Mouse (Mus musculus) retina, embryonic 14.5 days (tissue): Measurements from ENCODE around the gene Klhl7.
A peak's percentile ranks its signal among the peaks of the same experiment; 100 is the strongest.

ENCODE experiments used
- DNase-seq: peaks from one replicate; pipeline ENCODE4 v3.0.0-alpha.2; 2015; ENCODE audit warnings: low spot score

The Klhl7 gene

GRCm38 (mm10) chr5:24095393-24095792, 5.0 kb upstream of the Klhl7 start:
- no peak for DNase-seq

GRCm38 (mm10) chr5:24095881-24096280, 4.5 kb upstream of the Klhl7 start:
- no peak for DNase-seq

- DNase-seq = peak; percentile 75
Measured at GRCm38 (mm10) chr5:24100810-24101311, 456 bp downstream of the Klhl7 start.

GRCm38 (mm10) chr5:24101446-24102140, 1.2 kb downstream of the Klhl7 start:
- DNase-seq = peak; percentile 63

GRCm38 (mm10) chr5:24103235-24103634, 2.8 kb downstream of the Klhl7 start:
- peak; percentile 28 for DNase-seq

GRCm38 (mm10) chr5:24103841-24104240, 3.4 kb downstream of the Klhl7 start:
- DNase-seq = no peak

- DNase-seq = no peak
Measured at GRCm38 (mm10) chr5:24107071-24107739, 6.8 kb downstream of the Klhl7 start.

- no peak for DNase-seq
Measured at GRCm38 (mm10) chr5:24107740-24108098, 7.3 kb downstream of the Klhl7 start.

GRCm38 (mm10) chr5:24110068-24110467, 9.7 kb downstream of the Klhl7 start:
- no peak for DNase-seq

- DNase-seq = no peak
Measured at GRCm38 (mm10) chr5:24112116-24112903, 11.9 kb downstream of the Klhl7 start.

GRCm38 (mm10) chr5:24122221-24122620, 21.8 kb downstream of the Klhl7 start:
- DNase-seq = no peak

- DNase-seq = no peak
Measured at GRCm38 (mm10) chr5:24124175-24124574, 23.8 kb downstream of the Klhl7 start.

- DNase-seq = no peak
Measured at GRCm38 (mm10) chr5:24124579-24125276, 24.3 kb downstream of the Klhl7 start.

GRCm38 (mm10) chr5:24125910-24126636, 25.7 kb downstream of the Klhl7 start:
- DNase-seq = no peak

- DNase-seq = no peak
Measured at GRCm38 (mm10) chr5:24126967-24127366, 26.6 kb downstream of the Klhl7 start.

GRCm38 (mm10) chr5:24146964-24147363, 46.6 kb downstream of the Klhl7 start:
- no peak for DNase-seq

GRCm38 (mm10) chr5:24152199-24152598, 51.8 kb downstream of the Klhl7 start:
- no peak for DNase-seq

- no peak for DNase-seq
Measured at GRCm38 (mm10) chr5:24156774-24157173, 56.4 kb downstream of the Klhl7 start.

- peak; percentile 97 for DNase-seq
Measured at GRCm38 (mm10) chr5:24164789-24165445, 64.5 kb downstream of the Klhl7 start, which contains the start of gene Nupl2. Gene Nupl2, plus strand, starts transcription at chr5:24164963.

- DNase-seq = peak; percentile 38
Measured at GRCm38 (mm10) chr5:24167263-24167662, 66.9 kb downstream of the Klhl7 start.

- no peak for DNase-seq
Measured at GRCm38 (mm10) chr5:24169881-24170280, 69.5 kb downstream of the Klhl7 start.
